Mouse (Mus musculus): ENCODE data around the gene Gcsh. TPM values are rescaled to one million over a fixed set of nuclear protein-coding genes. Genes with fewer than 3 reads are reported as not detected.

Gcsh gene
- polyA plus RNA-seq, 1 experiment from 2014 or later = 173 TPM

- H3K27me3 ChIP-seq (replicated peaks; ENCODE audit: control insufficient read depth, insufficient read depth, low read length) = no peaks in the 10 kb centered on the region
Observed at GRCm38 (mm10) chr8:117019323-117020275, 26.3 kb upstream of the Gcsh start.

GRCm38 (mm10) chr8:117017896-117018295 is 24.6 kb upstream of the Gcsh start:
- Histone ChIP-seq H3K4me3 (ENCODE audit: low read length) (no peak overlapping the region), H3K4me1 (ENCODE audit: control insufficient read depth, insufficient read depth, low read length) (no peaks in the 10 kb centered on the region; the same call in 1 of the 2 replicates), H3K27ac (ENCODE audit: low read length) (no peak overlapping the region), H3K36me3 (ENCODE audit: control insufficient read depth, insufficient read depth, low read length) (no peaks in the 10 kb centered on the region), H3K9me3 (ENCODE audit: control insufficient read depth, low read length) (no peaks in the 10 kb centered on the region), H3K4me2 (ENCODE audit: low read depth, low read length) (no peak overlapping the region), H3K9ac (ENCODE audit: low read depth, low read length) (no peak overlapping the region), H3K27me3 (replicated peaks; ENCODE audit: control insufficient read depth, insufficient read depth, low read length) (no peaks in the 10 kb centered on the region)
- ATAC-seq = no peak
- WGBS = 95% methylated on average over 4 of the region's 4 CpGs

More at GRCm38 (mm10) chr8:117019323-117020275, 26.3 kb upstream of the Gcsh start:
- Histone ChIP-seq H3K9ac (ENCODE audit: low read depth, low read length) (no peak overlapping the region), H3K27ac (ENCODE audit: low read length) (no peak overlapping the region), H3K36me3 (ENCODE audit: control insufficient read depth, insufficient read depth, low read length) (no peaks in the 10 kb centered on the region), H3K4me3 (ENCODE audit: low read length) (no peak overlapping the region), H3K9me3 (ENCODE audit: control insufficient read depth, low read length) (no peaks in the 10 kb centered on the region), H3K4me1 (ENCODE audit: control insufficient read depth, insufficient read depth, low read length) (no peaks in the 10 kb centered on the region; the same call in 1 of the 2 replicates), H3K4me2 (ENCODE audit: low read depth, low read length) (no peak overlapping the region)
- WGBS = 69% methylated on average over 18 of the region's 18 CpGs
- ATAC-seq = no peak

GRCm38 (mm10) chr8:117017006-117017405 is 23.7 kb upstream of the Gcsh start:
- no peaks in the 10 kb centered on the region; the same call in 1 of the 2 replicates for H3K4me1 ChIP-seq (ENCODE audit: control insufficient read depth, insufficient read depth, low read length)
- no peak overlapping the region for H3K27ac ChIP-seq (ENCODE audit: low read length)
- H3K4me2 ChIP-seq (ENCODE audit: low read depth, low read length) = no peak overlapping the region
- H3K9ac ChIP-seq (ENCODE audit: low read depth, low read length) = no peak overlapping the region
- no peaks in the 10 kb centered on the region for H3K9me3 ChIP-seq (ENCODE audit: control insufficient read depth, low read length)
- 71% methylated on average over 8 of the region's 8 CpGs for WGBS
- no peak overlapping the region for H3K4me3 ChIP-seq (ENCODE audit: low read length)
- no peaks in the 10 kb centered on the region for H3K27me3 ChIP-seq (replicated peaks; ENCODE audit: control insufficient read depth, insufficient read depth, low read length)
- ATAC-seq = no peak
- H3K36me3 ChIP-seq (ENCODE audit: control insufficient read depth, insufficient read depth, low read length) = no peaks in the 10 kb centered on the region

- Histone ChIP-seq H3K4me3 (ENCODE audit: low read length) (no peak overlapping the region), H3K27ac (ENCODE audit: low read length) (no peak overlapping the region), H3K27me3 (replicated peaks; ENCODE audit: control insufficient read depth, insufficient read depth, low read length) (no peaks in the 10 kb centered on the region), H3K9me3 (ENCODE audit: control insufficient read depth, low read length) (no peaks in the 10 kb centered on the region), H3K9ac (ENCODE audit: low read depth, low read length) (no peak overlapping the region), H3K36me3 (ENCODE audit: control insufficient read depth, insufficient read depth, low read length) (no peaks in the 10 kb centered on the region), H3K4me2 (ENCODE audit: low read depth, low read length) (no peak overlapping the region), H3K4me1 (ENCODE audit: control insufficient read depth, insufficient read depth, low read length) (no peaks in the 10 kb centered on the region; the same call in 1 of the 2 replicates)
- ATAC-seq = no peak
- WGBS = 66% methylated on average over 4 of the region's 4 CpGs
Observed at GRCm38 (mm10) chr8:117015670-117016069, 22.3 kb upstream of the Gcsh start.

- Histone ChIP-seq H3K4me2 (ENCODE audit: low read depth, low read length) (no peak overlapping the region), H3K27me3 (replicated peaks; ENCODE audit: control insufficient read depth, insufficient read depth, low read length) (no peaks in the 10 kb centered on the region), H3K9ac (ENCODE audit: low read depth, low read length) (no peak overlapping the region), H3K4me1 (ENCODE audit: control insufficient read depth, insufficient read depth, low read length) (no peaks in the 10 kb centered on the region), H3K9me3 (ENCODE audit: control insufficient read depth, low read length) (no peaks in the 10 kb centered on the region), H3K4me3 (ENCODE audit: low read length) (no peak overlapping the region), H3K36me3 (ENCODE audit: control insufficient read depth, insufficient read depth, low read length) (no peaks in the 10 kb centered on the region), H3K27ac (ENCODE audit: low read length) (no peak overlapping the region)
- ATAC-seq = no peak
- WGBS = 88% methylated on average over 9 of the region's 9 CpGs
Observed at GRCm38 (mm10) chr8:117011366-117011765, 18.0 kb upstream of the Gcsh start.

GRCm38 (mm10) chr8:116994016-116994716 is 829 bp upstream of the Gcsh start:
- 61% methylated on average over 11 of the region's 11 CpGs for WGBS
- peaks cover 9% of the 10 kb centered on the region; the same call in 1 of the 2 replicates for H3K4me1 ChIP-seq (ENCODE audit: control insufficient read depth, insufficient read depth, low read length)
- no peaks in the 10 kb centered on the region for H3K27me3 ChIP-seq (replicated peaks; ENCODE audit: control insufficient read depth, insufficient read depth, low read length)
- ATAC-seq = no peak
- peak overlapping the region; percentile 67 for H3K9ac ChIP-seq (ENCODE audit: low read depth, low read length)
- H3K36me3 ChIP-seq (ENCODE audit: control insufficient read depth, insufficient read depth, low read length) = no peaks in the 10 kb centered on the region
- no peaks in the 10 kb centered on the region for H3K9me3 ChIP-seq (ENCODE audit: control insufficient read depth, low read length)
- peak overlapping the region; percentile 71 for H3K4me2 ChIP-seq (ENCODE audit: low read depth, low read length)
- H3K4me3 ChIP-seq (ENCODE audit: low read length) = peak overlapping the region; percentile 77
- no peak overlapping the region for H3K27ac ChIP-seq (ENCODE audit: low read length)

- Histone ChIP-seq H3K27me3 (replicated peaks; ENCODE audit: control insufficient read depth, insufficient read depth, low read length) (no peaks in the 10 kb centered on the region), H3K9ac (ENCODE audit: low read depth, low read length) (peak overlapping the region; percentile 79), H3K4me2 (ENCODE audit: low read depth, low read length) (peak overlapping the region; percentile 93), H3K4me1 (ENCODE audit: control insufficient read depth, insufficient read depth, low read length) (peaks cover 9% of the 10 kb centered on the region; the same call in 1 of the 2 replicates), H3K9me3 (ENCODE audit: control insufficient read depth, low read length) (no peaks in the 10 kb centered on the region), H3K36me3 (ENCODE audit: control insufficient read depth, insufficient read depth, low read length) (no peaks in the 10 kb centered on the region), H3K27ac (ENCODE audit: low read length) (peak overlapping the region; percentile 88), H3K4me3 (ENCODE audit: low read length) (peak overlapping the region; percentile 77)
- ATAC-seq = peak; percentile 16; the same call in 1 of the 2 replicates
- WGBS = 7% methylated on average over 23 of the region's 23 CpGs
Observed at GRCm38 (mm10) chr8:116992176-116992971, 963 bp downstream of the Gcsh start.

GRCm38 (mm10) chr8:116991241-116991640 is 2.1 kb downstream of the Gcsh start:
- WGBS = 81% methylated on average over 8 of the region's 8 CpGs

More at GRCm38 (mm10) chr8:116991241-116991640, 2.1 kb downstream of the Gcsh start:
- Histone ChIP-seq H3K27me3 (replicated peaks; ENCODE audit: control insufficient read depth, insufficient read depth, low read length) (no peaks in the 10 kb centered on the region), H3K27ac (ENCODE audit: low read length) (no peak overlapping the region), H3K36me3 (ENCODE audit: control insufficient read depth, insufficient read depth, low read length) (no peaks in the 10 kb centered on the region), H3K4me1 (ENCODE audit: control insufficient read depth, insufficient read depth, low read length) (peaks cover 9% of the 10 kb centered on the region; the same call in 1 of the 2 replicates), H3K4me2 (ENCODE audit: low read depth, low read length) (0 out of 2 replicates have a peak overlapping the region, but pooled peaks have one; percentile 93), H3K9me3 (ENCODE audit: control insufficient read depth, low read length) (no peaks in the 10 kb centered on the region), H3K4me3 (ENCODE audit: low read length) (no peak overlapping the region), H3K9ac (ENCODE audit: low read depth, low read length) (no peak overlapping the region)
- ATAC-seq = no peak

Data from intestine, embryonic 16.5 days (tissue).